Mouse (Mus musculus) forebrain, embryonic 13.5 days (tissue): ENCODE measurements around the gene Thyn1. TPM values are rescaled to one million over a fixed set of nuclear protein-coding genes. Genes with fewer than 3 reads are reported as not detected.

ENCODE experiments used
- ATAC-seq: fragments of 200-750 bp; cut with Nextera tagmentation; 2 replicates; pipeline ENCODE4 v1.8.0; 2017
- H3K27ac ChIP-seq: fragments of 300-500 bp; sonication (generic); 2 replicates; pipeline ENCODE4 v1.5.1; 2015; ENCODE audit warnings: inconsistent platforms, mild to moderate bottlenecking, moderate library complexity
- H3K27me3 ChIP-seq: fragments of 300-500 bp; sonication (generic); 2 replicates; pipeline ENCODE4 v1.6.1; 2015; ENCODE audit warnings: mild to moderate bottlenecking, inconsistent platforms
- H3K36me3 ChIP-seq: fragments of 300-500 bp; sonication (generic); 2 replicates; pipeline ENCODE4 v1.6.1; 2015; ENCODE audit warnings: mild to moderate bottlenecking, inconsistent platforms; ENCODE audit not compliant: poor library complexity, severe bottlenecking
- H3K4me1 ChIP-seq: fragments of 300-500 bp; sonication (generic); 2 replicates; pipeline ENCODE4 v1.6.1; 2015; ENCODE audit warnings: inconsistent platforms
- H3K4me2 ChIP-seq: fragments of 300-500 bp; sonication (generic); 2 replicates; pipeline ENCODE4 v1.6.1; 2015; ENCODE audit warnings: inconsistent platforms, mild to moderate bottlenecking, moderate library complexity
- H3K4me3 ChIP-seq: fragments of 300-500 bp; sonication (generic); 2 replicates; pipeline ENCODE4 v1.5.1; 2015; ENCODE audit warnings: mild to moderate bottlenecking, inconsistent platforms
- H3K9ac ChIP-seq: fragments of 300-500 bp; sonication (generic); 2 replicates; pipeline ENCODE4 v1.6.1; 2015; ENCODE audit warnings: mild to moderate bottlenecking, inconsistent platforms
- H3K9me3 ChIP-seq: fragments of 300-500 bp; sonication (generic); replicated peaks from 2 replicates; pipeline ENCODE4 v1.6.1; 2016; ENCODE audit warnings: inconsistent platforms
- WGBS: fragments of 180-500 bp; shearing (Covaris S2); methylation state at CpG from one replicate; pipeline ENCODE4 v1.1.7; 2015; 5-methylcytosine and 5-hydroxymethylcytosine counted together
- polyA plus RNA-seq: library from polyadenylated mRNA; unstranded; fragments of >200 nt; fragmentation: Nextera tagmentation; extraction: Ambion mirVana; gene quantifications from 2 replicates; pipeline ENCODE4 v1.2.1, GENCODE M21; 2015

Thyn1 gene
- 154 and 156 TPM in 2 replicates for polyA plus RNA-seq

- H3K4me2 ChIP-seq = peak within 1 kb of the TSS; percentile 88
- peak within 1 kb of the TSS; percentile 87 for H3K9ac ChIP-seq
- peaks cover 24% of the 10 kb centered on the region for H3K4me1 ChIP-seq
- H3K4me3 ChIP-seq = peak within 1 kb of the TSS; percentile 65
- H3K27ac ChIP-seq = peak within 1 kb of the TSS; percentile 54; the same call in 1 of the 2 replicates
- 1% methylated on average over 35 of the region's 35 CpGs for WGBS
- H3K9me3 ChIP-seq = no peaks in the 10 kb centered on the region
- peak; percentile 100 for ATAC-seq
- H3K36me3 ChIP-seq = peaks cover 22% of the 10 kb centered on the region
- no peaks in the 10 kb centered on the region for H3K27me3 ChIP-seq
These were observed at the start of gene Thyn1, which contains the start of gene Acad8 for GRCm38 (mm10) chr9:26999461-27000395. TSS of gene Thyn1 (plus strand) at chr9:26999710. TSS of gene Acad8 (minus strand) at chr9:26999566.

DNA sequence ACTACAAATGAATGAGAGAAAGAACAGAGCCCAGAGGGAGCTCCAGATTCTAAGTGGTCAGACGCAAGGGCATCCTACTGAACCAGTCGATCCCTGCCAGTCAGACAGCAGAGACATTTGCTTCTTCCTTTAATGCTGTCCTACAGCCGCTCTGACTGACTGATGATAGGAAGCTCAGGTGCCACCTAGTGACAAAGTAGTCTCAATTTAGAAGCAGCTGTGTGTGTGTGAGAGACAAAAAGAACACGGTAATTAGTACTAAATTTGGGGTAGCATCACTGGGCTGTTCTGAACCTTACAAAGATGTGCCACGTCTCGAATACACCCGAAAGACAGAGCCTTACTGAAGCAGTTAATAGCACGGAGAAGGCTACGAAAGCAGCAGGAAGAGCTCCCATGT, 21.8 kb upstream of the Thyn1 start:
- 88% methylated on average over 9 of the region's 9 CpGs for WGBS
- H3K9me3 ChIP-seq = no peaks in the 10 kb centered on the region
- H3K4me2 ChIP-seq = no peak overlapping the region
- ATAC-seq = no peak
- H3K36me3 ChIP-seq = peaks cover 54% of the 10 kb centered on the region
- H3K27me3 ChIP-seq = no peaks in the 10 kb centered on the region
- no peak overlapping the region for H3K4me3 ChIP-seq
- no peak overlapping the region for H3K9ac ChIP-seq
- H3K4me1 ChIP-seq = no peaks in the 10 kb centered on the region
- no peak overlapping the region for H3K27ac ChIP-seq

DNA sequence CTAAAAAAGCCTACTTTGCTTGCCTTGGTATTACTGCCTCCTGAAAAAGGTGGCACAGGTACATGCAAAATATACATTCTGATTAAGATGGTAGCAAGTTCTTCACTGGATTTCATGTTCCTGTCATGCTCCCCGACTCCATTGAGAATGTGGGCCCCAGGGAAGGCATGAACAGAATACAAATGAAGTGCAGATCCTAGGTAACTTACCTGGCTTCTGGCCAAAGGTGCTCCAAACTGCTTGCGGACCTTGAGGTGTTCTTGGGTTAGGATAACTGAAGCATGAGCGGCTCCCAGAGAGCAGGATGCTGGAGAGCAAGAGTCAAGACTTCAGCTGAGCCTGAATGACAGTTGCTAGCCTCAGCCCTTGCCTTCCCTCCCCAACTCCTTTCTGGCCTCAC, 20.7 kb upstream of the Thyn1 start:
- Histone ChIP-seq H3K4me2 (no peak overlapping the region), H3K27ac (no peak overlapping the region), H3K9ac (no peak overlapping the region), H3K9me3 (no peaks in the 10 kb centered on the region), H3K27me3 (no peaks in the 10 kb centered on the region), H3K36me3 (peaks cover 54% of the 10 kb centered on the region), H3K4me1 (no peaks in the 10 kb centered on the region), H3K4me3 (no peak overlapping the region)
- 94% methylated on average over 3 of the region's 3 CpGs for WGBS
- ATAC-seq = no peak

DNA sequence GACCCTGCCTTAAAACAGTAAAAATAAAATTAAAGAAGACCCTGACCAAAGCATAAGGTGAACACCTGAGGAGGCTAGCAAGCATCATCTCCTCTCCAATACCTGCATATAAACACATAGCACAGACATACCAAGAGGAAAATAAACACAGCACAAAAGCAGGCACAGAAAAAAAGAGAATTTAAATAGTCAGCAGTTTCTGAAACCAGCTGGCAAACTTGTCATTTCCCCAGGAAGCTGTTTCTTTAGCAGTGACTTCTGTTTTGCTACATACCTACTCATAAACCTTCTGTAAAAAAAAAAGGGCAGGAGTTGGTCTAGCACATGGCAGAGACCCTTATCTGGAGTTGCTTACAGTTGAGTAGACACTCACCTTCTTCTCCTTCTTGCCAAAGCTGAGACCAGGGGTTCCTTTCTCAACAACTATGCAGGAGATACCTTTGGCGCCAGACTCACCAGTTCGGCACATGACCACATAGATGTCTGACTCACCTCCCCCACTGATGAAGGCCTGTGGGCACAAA, 14.4 kb upstream of the Thyn1 start:
- WGBS = 93% methylated on average over 2 of the region's 2 CpGs
- H3K9ac ChIP-seq = no peak overlapping the region
- no peaks in the 10 kb centered on the region for H3K9me3 ChIP-seq
- no peak for ATAC-seq
- H3K36me3 ChIP-seq = peaks cover 54% of the 10 kb centered on the region
- H3K27ac ChIP-seq = no peak overlapping the region
- H3K4me2 ChIP-seq = no peak overlapping the region
- no peaks in the 10 kb centered on the region for H3K4me1 ChIP-seq
- H3K4me3 ChIP-seq = no peak overlapping the region
- no peaks in the 10 kb centered on the region for H3K27me3 ChIP-seq

- H3K4me1 ChIP-seq = no peaks in the 10 kb centered on the region
- H3K27ac ChIP-seq = no peak overlapping the region
- no peak overlapping the region for H3K4me3 ChIP-seq
- WGBS = 96% methylated on average over 6 of the region's 6 CpGs
- H3K9me3 ChIP-seq = no peaks in the 10 kb centered on the region
- no peak overlapping the region for H3K9ac ChIP-seq
- H3K36me3 ChIP-seq = peaks cover 60% of the 10 kb centered on the region
- no peaks in the 10 kb centered on the region for H3K27me3 ChIP-seq
- no peak overlapping the region for H3K4me2 ChIP-seq
- no peak for ATAC-seq
These were observed 13.7 kb upstream of the Thyn1 start for GRCm38 (mm10) chr9:26985668-26986277.

DNA sequence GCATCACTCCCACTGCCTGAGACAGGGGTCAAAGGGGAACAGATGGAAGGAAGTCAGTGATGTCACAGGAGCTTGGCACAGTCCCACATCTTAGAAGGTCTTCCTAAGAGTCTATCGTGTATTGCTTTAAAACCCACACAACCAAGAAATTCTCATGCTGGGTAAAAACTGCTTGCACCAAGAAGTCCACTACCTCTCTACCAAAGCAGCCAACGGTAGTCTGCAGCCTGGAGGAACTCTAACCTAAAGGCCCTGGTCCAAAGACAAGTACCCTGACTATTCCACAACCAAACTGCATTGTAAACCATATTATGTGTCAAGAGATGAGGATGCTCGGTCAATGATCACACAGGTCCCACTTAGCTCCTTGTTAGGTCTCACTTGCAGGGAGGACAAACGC, 9.3 kb upstream of the Thyn1 start:
- Histone ChIP-seq H3K4me1 (no peaks in the 10 kb centered on the region), H3K27me3 (no peaks in the 10 kb centered on the region), H3K4me3 (no peak overlapping the region), H3K36me3 (peaks cover 61% of the 10 kb centered on the region), H3K9me3 (no peaks in the 10 kb centered on the region), H3K27ac (no peak overlapping the region), H3K4me2 (no peak overlapping the region), H3K9ac (no peak overlapping the region)
- 92% methylated on average over 4 of the region's 4 CpGs for WGBS
- no peak for ATAC-seq

DNA sequence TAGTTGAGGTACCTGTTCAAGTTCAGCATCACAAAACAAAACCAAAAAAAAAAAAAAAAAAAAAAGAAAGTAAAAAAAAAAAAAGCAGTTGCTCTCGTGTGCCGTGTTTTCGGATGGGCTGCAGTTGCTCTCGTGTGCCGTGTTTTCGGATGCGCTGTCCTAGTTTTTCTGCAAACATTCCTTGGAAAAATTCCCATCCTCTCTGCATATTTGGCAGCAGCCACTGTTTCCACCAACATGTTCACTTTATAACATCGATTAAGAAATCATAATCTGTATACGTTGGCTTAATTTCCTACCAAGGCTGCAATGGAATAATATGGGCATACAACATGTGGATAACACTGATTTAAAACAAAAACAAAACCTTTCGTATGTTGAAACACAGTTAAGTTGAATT, 6.4 kb upstream of the Thyn1 start:
- ATAC-seq = no peak
- 91% methylated on average over 10 of the region's 10 CpGs for WGBS

GRCm38 (mm10) chr9:26993900-26994299, 5.6 kb upstream of the Thyn1 start:
- H3K9ac ChIP-seq = no peak overlapping the region
- H3K36me3 ChIP-seq = peaks cover 39% of the 10 kb centered on the region
- 83% methylated on average over 3 of the region's 3 CpGs for WGBS
- peaks cover 6% of the 10 kb centered on the region for H3K4me1 ChIP-seq
- H3K4me2 ChIP-seq = no peak overlapping the region
- no peaks in the 10 kb centered on the region for H3K27me3 ChIP-seq
- H3K4me3 ChIP-seq = no peak overlapping the region
- no peaks in the 10 kb centered on the region for H3K9me3 ChIP-seq
- H3K27ac ChIP-seq = no peak overlapping the region
- ATAC-seq = no peak

More for the DNA sequence above, 6.4 kb upstream of the Thyn1 start:
- peaks cover 44% of the 10 kb centered on the region for H3K36me3 ChIP-seq
- no peaks in the 10 kb centered on the region for H3K9me3 ChIP-seq
- H3K27me3 ChIP-seq = no peaks in the 10 kb centered on the region
- peaks cover 3% of the 10 kb centered on the region for H3K4me1 ChIP-seq
- H3K27ac ChIP-seq = no peak overlapping the region
- no peak overlapping the region for H3K4me3 ChIP-seq
- H3K9ac ChIP-seq = no peak overlapping the region
- H3K4me2 ChIP-seq = no peak overlapping the region

GRCm38 (mm10) chr9:26997062-26997461, 2.4 kb upstream of the Thyn1 start:
- Histone ChIP-seq H3K4me3 (no peak overlapping the region), H3K9me3 (no peaks in the 10 kb centered on the region), H3K36me3 (peaks cover 7% of the 10 kb centered on the region; the same call in 1 of the 2 replicates), H3K4me1 (peaks cover 24% of the 10 kb centered on the region), H3K9ac (no peak overlapping the region), H3K27ac (no peak overlapping the region), H3K27me3 (no peaks in the 10 kb centered on the region), H3K4me2 (no peak overlapping the region)
- WGBS = 86% methylated on average over 3 of the region's 3 CpGs
- ATAC-seq = no peak

GRCm38 (mm10) chr9:26997501-26997900, 2.0 kb upstream of the Thyn1 start:
- H3K9ac ChIP-seq = no peak overlapping the region
- H3K9me3 ChIP-seq = no peaks in the 10 kb centered on the region
- ATAC-seq = no peak
- H3K27ac ChIP-seq = no peak overlapping the region
- H3K36me3 ChIP-seq = 0 out of 2 replicates have a peak, but pooled peaks cover 3% of the 10 kb centered on the region
- 96% methylated on average over 2 of the region's 2 CpGs for WGBS
- H3K4me3 ChIP-seq = no peak overlapping the region
- no peaks in the 10 kb centered on the region for H3K27me3 ChIP-seq
- H3K4me1 ChIP-seq = peaks cover 24% of the 10 kb centered on the region
- H3K4me2 ChIP-seq = no peak overlapping the region

DNA sequence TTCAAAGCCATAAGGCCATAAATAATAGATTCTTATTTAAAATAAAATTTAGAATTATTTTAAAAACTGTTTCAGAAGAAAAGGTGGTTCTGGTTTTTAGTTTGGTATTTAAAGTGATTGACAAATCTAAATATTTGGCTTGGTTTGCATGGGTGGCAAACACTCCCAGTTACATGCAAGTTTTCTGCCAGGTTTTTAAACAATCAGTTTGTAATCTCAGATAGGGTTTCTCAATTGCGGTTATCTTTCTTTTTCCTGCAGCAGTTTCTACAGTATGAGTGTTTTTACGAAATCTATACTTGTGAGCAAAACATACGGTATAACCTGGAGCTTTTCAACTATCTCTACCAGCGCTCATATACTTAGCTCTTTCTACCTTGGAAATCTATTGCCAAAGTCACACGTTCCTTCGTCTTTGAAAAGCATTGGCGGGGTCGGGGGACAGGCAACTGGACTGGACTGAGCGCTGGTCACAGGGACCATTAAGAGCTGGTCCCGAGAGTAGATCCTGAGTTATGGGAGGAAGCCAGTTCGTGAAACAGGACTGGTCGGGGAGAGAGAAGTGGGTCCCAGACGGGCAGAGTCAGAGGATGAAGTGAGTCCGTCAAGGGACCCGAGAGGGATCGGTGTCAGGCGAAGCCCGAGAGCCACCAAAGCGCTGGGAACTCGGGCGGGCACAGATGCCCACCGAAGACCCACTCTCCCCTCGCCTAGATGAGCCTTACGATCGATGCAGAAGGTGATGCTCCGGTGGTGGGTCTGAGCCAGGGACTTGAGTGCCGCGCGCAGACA, 645 bp upstream of the Thyn1 start:
- Histone ChIP-seq H3K9ac (peak overlapping the region; percentile 84), H3K36me3 (peaks cover 13% of the 10 kb centered on the region), H3K4me3 (peak overlapping the region; percentile 65), H3K4me2 (peak overlapping the region; percentile 88), H3K27me3 (no peaks in the 10 kb centered on the region), H3K9me3 (no peaks in the 10 kb centered on the region), H3K4me1 (peaks cover 24% of the 10 kb centered on the region), H3K27ac (0 out of 2 replicates have a peak overlapping the region, but pooled peaks have one; percentile 31)
- WGBS = 4% methylated on average over 29 of the region's 29 CpGs
- ATAC-seq = peak; percentile 72; the same call in 1 of the 2 replicates
